Mouse (Mus musculus) layer of hippocampus, postnatal 10 days (tissue): Measurements from ENCODE around the gene Dgki. TPM values are rescaled to one million over a fixed set of nuclear protein-coding genes. Genes with fewer than 3 reads are reported as not detected.
A peak's percentile ranks its signal among the peaks of the same experiment; 100 is the strongest.

Experiments used
- DNase-seq, 2 experiments: peaks; one replicate each; pipeline ENCODE4 v3.0.0; 2021; ENCODE audit warnings: low spot score in 2 of 2
- total RNA-seq, 2 experiments: library from RNA; stranded (reverse); gene quantifications; 2 replicates each; pipeline ENCODE4 v1.2.3; 2021

Gene Dgki
- total RNA-seq, 2 experiments from 2014 or later = 50.6 to 59.6 TPM

- DNase-seq = no peak
Measured at GRCm38 (mm10) chr6:36937527-36937926, 362.5 kb downstream of the Dgki start.

- no peak for DNase-seq
Measured at GRCm38 (mm10) chr6:36936816-36937215, 363.2 kb downstream of the Dgki start.

- no peak for DNase-seq
Measured at GRCm38 (mm10) chr6:36931473-36931872, 368.5 kb downstream of the Dgki start.

GRCm38 (mm10) chr6:36929781-36930180, 370.2 kb downstream of the Dgki start:
- DNase-seq = no peak

GRCm38 (mm10) chr6:36926455-36926854, 373.5 kb downstream of the Dgki start:
- DNase-seq = peak in 1 of 2 experiments; percentile 25

- no peak for DNase-seq
Measured at GRCm38 (mm10) chr6:36922006-36922405, 378.0 kb downstream of the Dgki start.

GRCm38 (mm10) chr6:36911586-36911985, 388.4 kb downstream of the Dgki start:
- DNase-seq = no peak

- no peak for DNase-seq
Measured at GRCm38 (mm10) chr6:36907191-36907590, 392.8 kb downstream of the Dgki start.

- no peak for DNase-seq
Measured at GRCm38 (mm10) chr6:36905965-36906364, 394.0 kb downstream of the Dgki start.

- DNase-seq = no peak
Measured at GRCm38 (mm10) chr6:36904911-36905310, 395.1 kb downstream of the Dgki start.

- peak; percentile 52 to 75 for DNase-seq
Measured at GRCm38 (mm10) chr6:36903821-36904220, 396.2 kb downstream of the Dgki start.

- DNase-seq = peak in 1 of 2 experiments; percentile 20
Measured at GRCm38 (mm10) chr6:36903159-36903794, 396.7 kb downstream of the Dgki start.

GRCm38 (mm10) chr6:36899872-36900271, 400.1 kb downstream of the Dgki start:
- no peak for DNase-seq

- no peak for DNase-seq
Measured at GRCm38 (mm10) chr6:36898412-36898811, 401.6 kb downstream of the Dgki start.

- DNase-seq = no peak
Measured at GRCm38 (mm10) chr6:36897616-36898149, 402.3 kb downstream of the Dgki start.

- DNase-seq = no peak
Measured at GRCm38 (mm10) chr6:36896656-36897055, 403.3 kb downstream of the Dgki start.

GRCm38 (mm10) chr6:36891820-36892219, 408.2 kb downstream of the Dgki start:
- DNase-seq = no peak

GRCm38 (mm10) chr6:36890776-36891175, 409.2 kb downstream of the Dgki start:
- no peak for DNase-seq

- DNase-seq = no peak
Measured at GRCm38 (mm10) chr6:36890296-36890695, 409.7 kb downstream of the Dgki start.

- DNase-seq = no peak
Measured at GRCm38 (mm10) chr6:36881309-36881708, 418.7 kb downstream of the Dgki start.

GRCm38 (mm10) chr6:36880643-36881263, 419.2 kb downstream of the Dgki start:
- DNase-seq = no peak

- no peak for DNase-seq
Measured at GRCm38 (mm10) chr6:36877399-36877798, 422.6 kb downstream of the Dgki start.

- no peak for DNase-seq
Measured at GRCm38 (mm10) chr6:36876426-36876825, 423.6 kb downstream of the Dgki start.
